Mouse (Mus musculus): ENCODE data around the gene Tat.

- no peak for TF ChIP-seq CTCF (IDR thresholded peaks at IDR 0.05; ENCODE audit: low read depth)
- TF ChIP-seq EP300 (IDR thresholded peaks at IDR 0.05; ENCODE audit: low read depth): no peak
Observed at GRCm38 (mm10) chr8:109972901-109973300, 17.3 kb upstream of the Tat start.

All from liver, postnatal 0 days (tissue).